Mouse (Mus musculus): ENCODE data around the gene Rnase11. TPM values are rescaled to one million over a fixed set of nuclear protein-coding genes. Genes with fewer than 3 reads are reported as not detected.
"Not testable (repeated sequence)": the region's sequence is repeated elsewhere in the genome, so short reads cannot be mapped to it uniquely, and the experiment has no call there.

Rnase11 gene
- not detected in 2 replicates for polyA plus RNA-seq (2016; fragmentation: Nextera tagmentation; extraction: Ambion mirVana)

DNA sequence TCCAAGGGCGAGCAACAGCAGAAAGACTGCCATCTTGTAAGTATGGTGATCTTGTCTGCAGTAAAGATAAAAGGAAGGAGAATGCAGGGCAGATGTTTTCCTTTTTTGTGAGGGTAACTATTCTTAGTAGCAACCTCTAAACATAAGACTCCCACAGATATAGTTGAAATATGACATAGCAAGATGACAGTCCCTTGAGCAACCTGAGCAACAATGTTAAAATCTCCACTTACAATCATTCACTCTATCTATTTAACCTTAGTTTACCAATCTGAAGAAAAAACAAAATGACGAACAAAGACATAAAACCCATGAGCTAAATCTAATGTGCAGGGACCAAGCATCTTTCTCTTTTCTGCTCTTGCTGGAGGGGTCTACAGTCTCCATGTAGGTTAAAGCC, at the start of gene Rnase11:
Gene Rnase11, minus strand, starts transcription at position 101 of the 400 bp plus-strand sequence.
- Histone ChIP-seq H3K4me1 (no peaks in the 10 kb centered on the region), H3K4me3 (no peak within 1 kb of the TSS), H3K9me3 (no peaks in the 10 kb centered on the region), H3K27ac (no peak within 1 kb of the TSS), H3K9ac (no peak within 1 kb of the TSS), H3K4me2 (replicated peaks) (no peak within 1 kb of the TSS), H3K27me3 (no peaks in the 10 kb centered on the region), H3K36me3 (no peaks in the 10 kb centered on the region)
- ATAC-seq (ENCODE audit: insufficient number of reproducible peaks, insufficient read depth, low FRiP score, low TSS enrichment) = no peak
- WGBS = 83% methylated on average over 2 of the region's 2 CpGs

DNA sequence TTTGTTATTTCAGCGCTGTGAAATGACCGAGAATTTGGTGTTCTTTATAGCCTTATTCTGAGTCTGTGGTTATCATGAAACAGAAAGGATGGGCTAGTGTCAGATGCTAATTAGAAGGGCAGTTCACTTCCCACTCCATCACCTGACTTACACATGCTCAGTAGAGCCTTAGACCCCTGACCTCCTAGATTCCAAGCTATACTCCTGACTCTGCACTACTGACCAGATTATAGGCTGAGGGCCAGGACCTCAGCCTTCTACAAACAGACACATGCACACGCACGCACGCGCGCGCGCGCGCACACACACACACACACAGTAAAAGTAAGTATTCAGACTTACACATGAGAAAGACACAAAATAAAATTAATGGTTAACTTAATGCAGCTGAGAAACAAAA, 49.0 kb upstream of the Rnase11 start:
- Histone ChIP-seq H3K9ac (no peak overlapping the region), H3K27me3 (no peaks in the 10 kb centered on the region), H3K27ac (no peak overlapping the region), H3K36me3 (no peaks in the 10 kb centered on the region), H3K4me1 (no peaks in the 10 kb centered on the region), H3K4me3 (no peak overlapping the region), H3K9me3 (no peaks in the 10 kb centered on the region), H3K4me2 (replicated peaks) (no peak overlapping the region)
- no peak for ATAC-seq (ENCODE audit: insufficient number of reproducible peaks, insufficient read depth, low FRiP score, low TSS enrichment)
- 94% methylated on average over 11 of the region's 11 CpGs for WGBS

DNA sequence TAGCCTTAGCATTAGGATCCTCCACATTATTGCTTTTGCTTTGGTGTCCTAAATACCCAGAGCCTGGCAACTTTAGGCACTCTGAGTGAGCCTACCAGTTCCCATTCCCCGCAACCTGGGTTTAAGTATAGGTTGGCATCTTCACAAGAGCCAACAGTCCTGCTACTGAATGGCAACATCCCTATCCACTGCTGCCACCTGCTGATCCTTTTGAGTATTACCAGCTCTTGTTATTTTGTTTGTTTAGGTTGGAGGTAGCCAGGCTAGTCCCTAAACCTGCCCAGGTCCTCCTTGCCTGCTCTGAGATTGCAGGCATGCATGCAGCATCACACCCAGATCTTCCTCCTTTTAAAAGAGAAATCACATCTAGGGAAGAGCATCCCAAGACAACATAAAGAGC, 48.3 kb upstream of the Rnase11 start:
- WGBS = 25% methylated on average over 1 of the region's 1 CpGs
- H3K27me3 ChIP-seq; H3K27ac ChIP-seq; H3K4me3 ChIP-seq; H3K4me1 ChIP-seq; ATAC-seq (ENCODE audit: insufficient number of reproducible peaks, insufficient read depth, low FRiP score, low TSS enrichment); H3K9ac ChIP-seq; H3K4me2 ChIP-seq (replicated peaks); H3K36me3 ChIP-seq; H3K9me3 ChIP-seq: not testable (repeated sequence)

DNA sequence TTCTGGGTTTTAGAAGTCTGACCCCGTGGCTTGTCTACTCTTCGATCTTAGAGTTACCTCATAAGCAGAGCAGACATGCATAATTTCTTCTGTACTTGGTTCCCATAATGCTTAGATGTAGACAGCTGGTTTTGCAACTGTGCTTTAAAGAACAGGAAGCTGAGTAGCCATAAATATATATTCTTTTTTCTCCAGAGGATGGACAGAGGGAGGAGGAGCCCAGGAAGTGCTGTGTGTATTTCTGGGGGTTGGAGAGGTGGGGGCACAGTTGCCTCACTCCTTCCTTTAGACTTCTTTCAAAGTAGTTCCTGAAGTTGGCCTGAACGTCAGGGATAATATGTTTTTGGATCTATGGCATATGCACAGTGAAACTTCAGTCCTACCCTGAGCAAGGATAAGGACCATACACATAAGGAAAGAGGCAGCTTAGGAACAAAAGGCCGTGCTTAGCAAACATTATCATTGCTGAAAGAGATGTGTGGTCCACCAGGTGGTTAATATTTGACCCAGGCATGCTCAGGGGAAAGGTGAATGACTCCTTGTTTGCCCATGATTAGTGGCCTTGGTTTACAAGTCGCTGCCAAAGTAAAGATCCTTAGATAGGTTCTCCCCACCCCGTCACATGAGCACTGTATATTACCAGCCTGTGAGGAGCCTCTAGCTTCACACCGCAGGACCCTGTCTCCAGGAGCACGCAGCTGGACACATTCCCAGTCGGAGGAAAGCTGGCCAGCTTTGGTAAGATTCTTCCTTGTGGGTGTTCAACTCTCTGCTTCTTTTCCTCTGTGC, 46.0 kb upstream of the Rnase11 start:
- Histone ChIP-seq H3K4me3 (no peak overlapping the region), H3K4me2 (replicated peaks) (no peak overlapping the region), H3K36me3 (no peaks in the 10 kb centered on the region), H3K9me3 (no peaks in the 10 kb centered on the region), H3K9ac (no peak overlapping the region), H3K27ac (no peak overlapping the region), H3K27me3 (no peaks in the 10 kb centered on the region), H3K4me1 (no peaks in the 10 kb centered on the region)
- no peak for ATAC-seq (ENCODE audit: insufficient number of reproducible peaks, insufficient read depth, low FRiP score, low TSS enrichment)
- 72% methylated on average over 9 of the region's 9 CpGs for WGBS

- Histone ChIP-seq H3K27ac (no peak overlapping the region), H3K4me2 (replicated peaks) (no peak overlapping the region), H3K9me3 (no peaks in the 10 kb centered on the region), H3K9ac (no peak overlapping the region), H3K27me3 (no peaks in the 10 kb centered on the region), H3K4me3 (no peak overlapping the region), H3K36me3 (no peaks in the 10 kb centered on the region), H3K4me1 (no peaks in the 10 kb centered on the region)
- ATAC-seq (ENCODE audit: insufficient number of reproducible peaks, insufficient read depth, low FRiP score, low TSS enrichment) = no peak
- WGBS = 65% methylated on average over 9 of the region's 9 CpGs
These were observed 45.0 kb upstream of the Rnase11 start for GRCm38 (mm10) chr14:51094921-51095320.

DNA sequence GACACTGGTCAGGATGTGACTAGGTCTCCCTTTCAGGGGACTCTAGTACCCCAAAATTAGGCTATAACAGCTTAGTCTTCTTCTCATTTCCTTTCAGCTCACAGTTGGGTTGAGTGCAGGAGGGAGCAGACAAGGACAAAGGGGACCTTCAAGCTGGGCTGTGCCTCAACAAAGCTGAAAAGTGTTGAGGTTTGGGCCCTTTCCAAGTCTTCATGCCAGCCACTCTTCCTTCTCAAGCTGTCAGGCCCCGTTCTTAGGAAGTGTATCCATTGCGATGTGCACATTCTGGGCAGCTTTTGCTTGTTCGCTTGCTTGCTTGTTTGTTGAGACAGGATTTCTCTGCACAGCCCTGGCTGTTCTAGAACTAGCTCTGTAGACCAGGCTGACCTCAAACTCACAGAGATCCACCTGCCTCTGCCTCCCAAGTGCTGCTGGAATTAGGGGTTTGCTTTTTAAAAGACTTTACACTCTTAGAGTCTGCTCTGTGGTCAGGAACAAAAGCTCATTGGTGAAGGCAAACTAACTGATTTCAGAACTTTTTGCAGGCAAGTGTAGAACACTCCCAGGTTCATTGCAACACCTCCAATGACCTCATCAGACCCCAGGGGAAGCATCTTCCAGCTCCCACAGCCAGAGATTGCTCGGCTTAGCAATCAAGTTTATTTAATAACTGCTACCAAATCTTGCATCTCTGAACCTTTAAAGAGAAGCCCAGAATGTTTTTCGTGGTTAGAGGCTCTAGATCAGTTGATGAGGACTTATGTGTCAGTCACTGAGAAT, 44.3 kb upstream of the Rnase11 start:
- WGBS = 78% methylated on average over 5 of the region's 5 CpGs
- Histone ChIP-seq H3K4me2 (replicated peaks) (no peak overlapping the region), H3K27me3 (no peaks in the 10 kb centered on the region), H3K36me3 (no peaks in the 10 kb centered on the region), H3K27ac (no peak overlapping the region), H3K4me3 (no peak overlapping the region), H3K9me3 (no peaks in the 10 kb centered on the region), H3K9ac (no peak overlapping the region), H3K4me1 (no peaks in the 10 kb centered on the region)
- ATAC-seq (ENCODE audit: insufficient number of reproducible peaks, insufficient read depth, low FRiP score, low TSS enrichment) = no peak

GRCm38 (mm10) chr14:51093496-51093895, 43.5 kb upstream of the Rnase11 start:
- H3K9me3 ChIP-seq = no peaks in the 10 kb centered on the region
- no peak for ATAC-seq (ENCODE audit: insufficient number of reproducible peaks, insufficient read depth, low FRiP score, low TSS enrichment)
- no peak overlapping the region for H3K27ac ChIP-seq
- WGBS = 40% methylated on average over 3 of the region's 3 CpGs
- no peak overlapping the region for H3K9ac ChIP-seq
- H3K4me1 ChIP-seq = no peaks in the 10 kb centered on the region
- no peaks in the 10 kb centered on the region for H3K27me3 ChIP-seq
- H3K36me3 ChIP-seq = no peaks in the 10 kb centered on the region
- H3K4me2 ChIP-seq (replicated peaks) = no peak overlapping the region
- H3K4me3 ChIP-seq = no peak overlapping the region

DNA sequence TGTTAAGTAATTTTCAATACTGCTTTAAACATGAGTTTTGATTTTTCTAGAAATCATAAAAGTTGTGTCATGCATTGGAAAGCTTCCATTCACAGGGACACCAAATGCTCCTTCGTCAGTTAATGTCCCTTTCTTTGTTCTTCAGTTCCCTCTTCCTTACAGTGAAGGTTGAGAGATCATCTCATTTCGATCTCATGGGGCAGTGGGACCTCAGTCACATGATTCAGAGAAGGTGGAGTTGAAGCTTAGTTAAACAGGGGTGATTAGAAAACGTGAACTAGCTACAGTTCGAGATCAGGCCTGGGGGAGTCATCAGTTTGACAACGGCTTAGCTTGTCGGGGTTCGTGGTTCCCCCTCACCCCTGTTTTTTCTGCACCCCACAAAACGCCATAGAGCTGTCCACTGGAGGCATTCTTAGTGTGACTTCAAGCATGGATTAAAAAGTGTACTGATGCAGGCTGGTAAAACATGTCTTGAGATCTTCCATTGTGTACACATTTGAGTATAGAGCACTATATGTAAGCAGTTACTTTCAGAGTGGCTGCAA, 42.2 kb upstream of the Rnase11 start:
- 48% methylated on average over 8 of the region's 8 CpGs for WGBS

GRCm38 (mm10) chr14:51090921-51091900, 41.2 kb upstream of the Rnase11 start, which contains the start of the genes Rnase4 and Ang:
TSS of gene Rnase4 (plus strand) at chr14:51091077.
TSS of gene Ang (plus strand) at chr14:51091150.
- Histone ChIP-seq H3K27me3 (no peaks in the 10 kb centered on the region), H3K4me3 (peak within 1 kb of the TSS; percentile 72), H3K27ac (peak within 1 kb of the TSS; percentile 88), H3K9ac (peak within 1 kb of the TSS; percentile 47), H3K9me3 (no peaks in the 10 kb centered on the region), H3K4me1 (no peaks in the 10 kb centered on the region), H3K4me2 (replicated peaks) (peak within 1 kb of the TSS; percentile 65), H3K36me3 (no peaks in the 10 kb centered on the region)
- WGBS = 8% methylated on average over 33 of the region's 33 CpGs
- ATAC-seq (ENCODE audit: insufficient number of reproducible peaks, insufficient read depth, low FRiP score, low TSS enrichment) = no peak

More for the DNA sequence above, 42.2 kb upstream of the Rnase11 start:
- ATAC-seq (ENCODE audit: insufficient number of reproducible peaks, insufficient read depth, low FRiP score, low TSS enrichment) = no peak
- Histone ChIP-seq H3K36me3 (no peaks in the 10 kb centered on the region), H3K9ac (no peak overlapping the region), H3K4me3 (no peak overlapping the region), H3K4me1 (no peaks in the 10 kb centered on the region), H3K27ac (no peak overlapping the region), H3K27me3 (no peaks in the 10 kb centered on the region), H3K9me3 (no peaks in the 10 kb centered on the region), H3K4me2 (replicated peaks) (peak overlapping the region; percentile 65)

DNA sequence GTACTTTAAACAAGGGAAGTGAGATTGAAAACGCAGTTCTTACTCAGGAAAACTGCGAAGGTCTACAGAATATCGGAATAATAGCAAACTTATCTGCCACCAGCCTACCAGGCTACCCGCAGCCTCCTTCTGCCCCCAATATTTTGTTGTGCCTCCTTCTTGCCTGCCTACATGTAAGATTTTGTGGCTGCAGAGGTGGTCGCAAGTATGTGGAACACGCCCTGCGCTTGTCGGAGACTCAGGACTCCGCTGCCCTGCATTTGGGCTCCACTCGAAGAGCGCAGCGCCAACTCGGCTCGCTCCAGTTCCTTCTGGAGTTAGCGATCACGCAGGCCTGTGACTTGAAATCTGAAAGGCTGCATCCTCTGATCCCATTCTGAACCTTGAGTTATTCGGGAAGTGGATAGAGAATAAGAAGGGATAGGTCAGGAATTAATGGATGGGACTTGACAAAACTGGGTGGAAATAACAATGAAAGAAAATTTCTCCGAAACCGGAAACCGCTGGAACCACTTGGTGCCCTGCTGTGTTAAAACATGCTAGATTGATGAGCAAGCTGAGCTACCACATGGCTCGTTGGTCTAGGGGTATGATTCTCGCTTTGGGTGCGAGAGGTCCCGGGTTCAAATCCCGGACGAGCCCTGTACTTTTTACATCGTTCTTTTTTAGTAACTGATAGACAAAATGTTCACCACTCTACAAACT, 40.3 kb upstream of the Rnase11 start:
- H3K4me2 ChIP-seq (replicated peaks) = peak overlapping the region; percentile 65
- ATAC-seq (ENCODE audit: insufficient number of reproducible peaks, insufficient read depth, low FRiP score, low TSS enrichment) = no peak
- H3K4me3 ChIP-seq = peak overlapping the region; percentile 72
- H3K9ac ChIP-seq = peak overlapping the region; percentile 47
- H3K27me3 ChIP-seq = no peaks in the 10 kb centered on the region
- H3K36me3 ChIP-seq = no peaks in the 10 kb centered on the region
- H3K27ac ChIP-seq = peak overlapping the region; percentile 88
- no peaks in the 10 kb centered on the region for H3K4me1 ChIP-seq
- H3K9me3 ChIP-seq = no peaks in the 10 kb centered on the region
- under 1% methylated on average over 27 of the region's 27 CpGs for WGBS

Data from embryonic facial prominence, embryonic 12.5 days (tissue).